Mouse (Mus musculus) embryonic facial prominence, embryonic 11.5 days (tissue): ENCODE results near the gene Unc79. TPM values are rescaled to one million over a fixed set of nuclear protein-coding genes. Genes with fewer than 3 reads are reported as not detected.

Source experiments
- ATAC-seq: fragments of 200-750 bp; cut with Nextera tagmentation; replicated peaks from 2 replicates; pipeline ENCODE4 v1.8.0; 2017; ENCODE audit warnings: low read depth; ENCODE audit not compliant: insufficient number of reproducible peaks, low FRiP score, low TSS enrichment
- DNase-seq: peaks from one replicate; pipeline ENCODE4 v3.0.0-alpha.2; 2015; ENCODE audit warnings: low spot score
- H3K27ac ChIP-seq: fragments of 300-500 bp; sonication (generic); replicated peaks from 2 replicates; pipeline ENCODE4 v1.5.1; 2014; ENCODE audit warnings: mild to moderate bottlenecking, low read depth, low read length, control low read depth
- H3K27me3 ChIP-seq: fragments of 300-500 bp; sonication (generic); 2 replicates; pipeline ENCODE4 v1.6.1; 2014; ENCODE audit warnings: mild to moderate bottlenecking, low read length, moderate library complexity, mixed read lengths; ENCODE audit not compliant: control insufficient read depth, insufficient read depth
- H3K36me3 ChIP-seq: fragments of 300-500 bp; sonication (generic); replicated peaks from 2 replicates; pipeline ENCODE4 v1.6.1; 2014; ENCODE audit warnings: low read depth, mild to moderate bottlenecking, low read length, moderate library complexity, mixed read lengths; ENCODE audit not compliant: control insufficient read depth, insufficient read depth
- H3K4me1 ChIP-seq: fragments of 300-500 bp; sonication (generic); 2 replicates; pipeline ENCODE4 v1.6.1; 2014; ENCODE audit warnings: low read length, mixed read lengths; ENCODE audit not compliant: control insufficient read depth, insufficient read depth
- H3K4me2 ChIP-seq: fragments of 300-500 bp; sonication (generic); 2 replicates; pipeline ENCODE4 v1.6.1; 2014; ENCODE audit warnings: low read depth, mild to moderate bottlenecking, control low read depth, low read length, moderate library complexity
- H3K4me3 ChIP-seq: fragments of 300-500 bp; sonication (generic); 2 replicates; pipeline ENCODE4 v1.5.1; 2014; ENCODE audit warnings: low read depth, low read length, control low read depth
- H3K9ac ChIP-seq: fragments of 300-500 bp; sonication (generic); replicated peaks from 2 replicates; pipeline ENCODE4 v1.6.1; 2014; ENCODE audit warnings: mild to moderate bottlenecking, control low read depth, low read length
- H3K9me3 ChIP-seq: fragments of 300-500 bp; sonication (generic); replicated peaks from 2 replicates; pipeline ENCODE4 v1.6.1; 2016; ENCODE audit warnings: mild to moderate bottlenecking, low read length, inconsistent platforms, mixed read lengths; ENCODE audit not compliant: control insufficient read depth
- WGBS: fragments of 180-500 bp; shearing (Covaris S2); extraction: QIAGEN DNeasy Blood & Tissue Kit; methylation state at CpG from one replicate; pipeline ENCODE4 v1.1.7; 2014; 5-methylcytosine and 5-hydroxymethylcytosine counted together
- polyA plus RNA-seq: library from polyadenylated mRNA; unstranded; fragments of >200 nt; fragmentation: Nextera tagmentation; extraction: Ambion mirVana; gene quantifications from 2 replicates; pipeline ENCODE4 v1.2.1, GENCODE M21; 2014

Unc79 gene
- polyA plus RNA-seq: 0.46 and 0.54 TPM in 2 replicates

DNA sequence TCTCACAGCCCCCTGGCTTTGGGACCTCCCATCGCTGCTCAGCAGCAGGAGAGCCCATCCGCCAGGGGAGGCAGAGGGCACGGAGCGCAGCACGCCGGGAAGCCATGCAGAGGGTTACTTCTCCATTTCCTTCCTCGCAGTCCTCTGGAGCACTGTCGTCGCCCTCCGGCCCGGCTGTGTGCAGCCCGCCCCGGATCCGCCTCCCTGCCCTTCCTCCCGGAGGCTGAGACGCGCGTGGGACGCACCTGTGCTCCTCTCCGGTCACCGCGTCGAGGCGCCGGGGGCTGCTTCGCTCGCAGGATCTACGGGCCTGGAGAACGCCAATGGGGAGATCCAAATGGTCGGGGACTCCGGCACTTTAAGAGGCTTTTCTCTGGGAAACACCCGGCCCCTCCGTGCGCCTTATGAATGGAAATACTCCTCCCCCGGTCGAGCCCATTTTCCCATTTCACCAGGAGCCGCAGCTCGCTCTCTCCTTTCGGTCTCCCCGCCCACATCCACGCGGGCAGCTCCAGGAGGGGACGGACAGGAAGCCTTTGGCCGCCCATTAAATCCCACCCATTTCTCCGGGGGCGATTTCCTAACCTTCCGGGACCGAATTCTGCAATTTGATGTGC, at the start of gene Unc79:
TSS of gene Unc79 (plus strand) at position 82 of the 617 bp plus-strand sequence.
- Histone ChIP-seq H3K4me2 (peak within 1 kb of the TSS; percentile 92), H3K9me3 (no peaks in the 10 kb centered on the region), H3K4me3 (peak within 1 kb of the TSS; percentile 49), H3K36me3 (no peaks in the 10 kb centered on the region), H3K9ac (peak within 1 kb of the TSS; percentile 35), H3K4me1 (no peaks in the 10 kb centered on the region), H3K27ac (no peak within 1 kb of the TSS; the same call in 1 of the 2 replicates), H3K27me3 (peaks cover 5% of the 10 kb centered on the region)
- WGBS: under 1% methylated on average over 48 of the region's 48 CpGs
- peak; percentile 49 for DNase-seq
- ATAC-seq: peak; percentile 76

- Histone ChIP-seq H3K36me3 (no peaks in the 10 kb centered on the region), H3K4me3 (no peak within 1 kb of the TSS), H3K4me1 (no peaks in the 10 kb centered on the region), H3K9me3 (no peaks in the 10 kb centered on the region), H3K9ac (no peak within 1 kb of the TSS), H3K27me3 (no peaks in the 10 kb centered on the region), H3K27ac (no peak within 1 kb of the TSS), H3K4me2 (no peak within 1 kb of the TSS)
- ATAC-seq (no peak), DNase-seq (no peak)
- 90% methylated on average over 17 of the region's 17 CpGs for WGBS
Measured at GRCm38 (mm10) chr12:102899091-102899490, 49.6 kb upstream of the Unc79 start, which contains the start of gene Cox8c. Cox8c (plus strand) TSS chr12:102899316.

DNA sequence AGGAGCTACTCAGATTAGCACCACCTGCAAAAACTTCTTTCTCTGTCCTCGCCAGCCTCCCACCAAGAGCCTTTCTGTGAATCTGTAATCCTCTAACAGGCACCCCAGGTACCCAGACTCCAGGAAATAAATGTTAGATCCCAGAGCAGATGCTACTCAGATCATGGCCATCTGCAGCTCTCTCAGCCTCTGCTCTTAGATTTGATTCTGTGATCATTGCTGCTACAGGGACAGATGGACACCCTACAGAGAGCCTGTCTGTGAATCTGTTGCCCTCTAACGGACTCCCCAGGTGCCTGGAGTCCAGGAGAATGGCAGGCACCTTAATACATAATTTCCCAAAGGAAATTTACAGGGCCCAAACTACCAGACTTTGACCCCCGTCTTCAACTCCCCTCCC, 40.5 kb upstream of the Unc79 start:
- whole genome bisulfite sequencing: 42% methylated on average over 3 of the region's 3 CpGs
- H3K27me3 ChIP-seq: no peaks in the 10 kb centered on the region
- ATAC-seq (no peak), DNase-seq (no peak)
- H3K9ac ChIP-seq: no peak overlapping the region
- no peak overlapping the region for H3K27ac ChIP-seq
- H3K4me2 ChIP-seq: no peak overlapping the region
- no peaks in the 10 kb centered on the region for H3K9me3 ChIP-seq
- H3K36me3 ChIP-seq: no peaks in the 10 kb centered on the region
- no peak overlapping the region for H3K4me3 ChIP-seq
- H3K4me1 ChIP-seq: no peaks in the 10 kb centered on the region

DNA sequence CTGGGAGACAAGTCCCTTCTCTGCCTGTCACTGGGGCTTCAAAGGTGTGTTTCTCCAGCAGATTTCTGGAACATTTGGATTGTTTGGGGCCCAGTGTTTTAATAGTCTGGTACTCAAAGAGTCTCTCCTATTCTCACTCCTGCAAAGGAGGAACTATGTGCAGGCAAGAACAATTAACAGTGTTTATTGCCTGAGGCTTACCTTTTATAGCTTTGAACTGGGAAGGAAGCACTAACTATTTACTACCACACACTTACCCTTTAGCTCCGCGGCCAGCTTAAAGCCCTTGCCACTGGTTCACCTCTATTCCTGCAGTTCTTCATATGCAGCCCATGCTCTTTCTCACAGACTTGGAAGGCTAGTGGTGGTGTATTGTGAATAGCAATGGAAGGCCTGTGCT, 32.6 kb upstream of the Unc79 start:
- H3K27ac ChIP-seq: no peak overlapping the region
- WGBS: 87% methylated on average over 2 of the region's 2 CpGs
- no peaks in the 10 kb centered on the region for H3K36me3 ChIP-seq
- ATAC-seq (no peak), DNase-seq (no peak)
- H3K4me3 ChIP-seq: no peak overlapping the region
- no peaks in the 10 kb centered on the region for H3K4me1 ChIP-seq
- no peaks in the 10 kb centered on the region for H3K27me3 ChIP-seq
- H3K4me2 ChIP-seq: no peak overlapping the region
- no peak overlapping the region for H3K9ac ChIP-seq
- H3K9me3 ChIP-seq: no peaks in the 10 kb centered on the region

- no peak overlapping the region for H3K27ac ChIP-seq
- no peak overlapping the region for H3K4me2 ChIP-seq
- H3K27me3 ChIP-seq: no peaks in the 10 kb centered on the region
- H3K4me3 ChIP-seq: no peak overlapping the region
- H3K36me3 ChIP-seq: no peaks in the 10 kb centered on the region
- H3K9me3 ChIP-seq: no peaks in the 10 kb centered on the region
- WGBS: 71% methylated on average over 4 of the region's 4 CpGs
- DNase-seq (no peak), ATAC-seq (no peak)
- H3K4me1 ChIP-seq: no peaks in the 10 kb centered on the region
- no peak overlapping the region for H3K9ac ChIP-seq
Measured at GRCm38 (mm10) chr12:102929764-102930163, 18.9 kb upstream of the Unc79 start.

GRCm38 (mm10) chr12:102930335-102930734, 18.3 kb upstream of the Unc79 start:
- Histone ChIP-seq H3K4me2 (no peak overlapping the region), H3K4me3 (no peak overlapping the region), H3K27me3 (no peaks in the 10 kb centered on the region), H3K27ac (no peak overlapping the region), H3K36me3 (no peaks in the 10 kb centered on the region), H3K4me1 (no peaks in the 10 kb centered on the region), H3K9ac (no peak overlapping the region), H3K9me3 (no peaks in the 10 kb centered on the region)
- DNase-seq (no peak), ATAC-seq (no peak)
- 56% methylated on average over 1 of the region's 1 CpGs for WGBS

DNA sequence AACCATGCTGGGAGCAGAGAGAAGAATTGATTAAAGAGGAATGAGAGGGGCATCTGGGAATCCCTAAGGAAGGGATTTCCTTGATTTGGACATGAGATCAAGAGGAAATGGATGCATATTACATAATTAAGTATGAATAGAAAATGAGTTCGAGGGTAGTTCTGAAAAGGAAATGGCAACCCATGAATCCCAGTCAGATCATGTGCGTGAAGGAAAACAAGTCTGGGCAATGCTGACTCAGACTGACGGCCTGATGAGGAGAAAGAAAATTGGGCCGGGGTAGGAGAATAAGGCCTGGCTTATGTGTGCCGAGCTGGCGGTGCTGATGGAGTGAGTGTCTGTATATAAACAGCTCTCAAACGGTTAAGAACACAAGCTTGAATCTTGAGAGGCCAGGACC, 17.9 kb upstream of the Unc79 start:
- WGBS: 84% methylated on average over 7 of the region's 7 CpGs

DNA sequence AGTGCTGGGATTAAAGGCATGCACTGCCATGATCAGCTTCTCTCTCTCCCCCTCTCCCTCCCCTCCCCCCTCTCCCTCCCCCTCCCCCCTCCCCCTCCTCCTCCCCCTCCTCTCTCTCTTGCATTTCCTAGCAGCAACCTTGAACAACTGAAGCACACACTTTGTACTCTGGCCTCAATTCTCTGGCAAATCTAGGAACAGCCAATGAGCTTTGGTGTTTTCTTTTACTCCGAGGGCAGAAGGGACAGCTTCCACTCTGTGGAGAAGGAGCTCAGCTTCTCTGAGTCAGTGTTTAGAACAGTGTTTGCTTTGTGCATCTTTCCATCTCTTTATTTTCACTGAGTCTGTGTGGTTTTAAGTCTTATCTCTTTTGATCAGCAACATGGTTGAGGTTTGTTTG, 12.8 kb upstream of the Unc79 start:
- Histone ChIP-seq H3K4me2 (no peak overlapping the region), H3K27ac (no peak overlapping the region), H3K4me1 (no peaks in the 10 kb centered on the region), H3K36me3 (no peaks in the 10 kb centered on the region), H3K4me3 (no peak overlapping the region), H3K9me3 (no peaks in the 10 kb centered on the region), H3K9ac (no peak overlapping the region), H3K27me3 (no peaks in the 10 kb centered on the region)
- 25% methylated on average over 1 of the region's 1 CpGs for WGBS
- no peak for DNase-seq
- ATAC-seq: no peak

More for the DNA sequence above, 17.9 kb upstream of the Unc79 start:
- no peaks in the 10 kb centered on the region for H3K36me3 ChIP-seq
- H3K9me3 ChIP-seq: no peaks in the 10 kb centered on the region
- no peaks in the 10 kb centered on the region for H3K4me1 ChIP-seq
- H3K9ac ChIP-seq: no peak overlapping the region
- DNase-seq: no peak
- H3K4me3 ChIP-seq: no peak overlapping the region
- ATAC-seq: no peak
- H3K27me3 ChIP-seq: no peaks in the 10 kb centered on the region
- no peak overlapping the region for H3K4me2 ChIP-seq
- no peak overlapping the region for H3K27ac ChIP-seq
